Mouse (Mus musculus): Measurements from ENCODE around the gene Gm826.

Gm826 gene

DNA sequence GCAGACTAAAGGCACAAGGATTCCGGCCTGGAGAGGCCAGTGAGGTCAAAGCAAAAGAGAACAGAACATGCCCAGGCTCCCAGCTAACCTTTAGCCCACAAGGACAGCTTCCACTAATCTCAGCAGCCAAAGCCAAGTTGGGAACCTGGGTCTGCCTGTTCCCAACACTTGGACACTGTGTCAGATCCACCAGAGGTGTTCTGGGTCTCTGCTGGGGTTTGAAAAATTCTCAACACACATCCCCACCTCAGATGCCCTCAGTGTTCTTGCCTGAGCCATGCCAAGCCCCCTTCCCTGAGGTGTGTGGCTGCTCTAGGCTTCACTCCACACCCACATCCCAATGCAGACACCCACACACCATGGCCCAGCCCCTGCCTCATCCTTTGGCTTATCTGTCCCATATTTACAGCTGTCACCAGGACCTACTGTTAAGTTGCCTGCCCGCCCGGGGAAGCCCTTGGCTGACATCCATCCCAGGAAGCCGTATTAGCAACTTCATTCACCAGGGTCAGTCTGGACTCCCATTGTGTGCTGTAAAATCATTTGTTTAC is at the start of gene Gm826:
Gene Gm826, minus strand, starts transcription at position 52 of the 551 bp plus-strand sequence.
- no peak for DNase-seq (ENCODE audit: low spot score in 2 of 2)

DNA sequence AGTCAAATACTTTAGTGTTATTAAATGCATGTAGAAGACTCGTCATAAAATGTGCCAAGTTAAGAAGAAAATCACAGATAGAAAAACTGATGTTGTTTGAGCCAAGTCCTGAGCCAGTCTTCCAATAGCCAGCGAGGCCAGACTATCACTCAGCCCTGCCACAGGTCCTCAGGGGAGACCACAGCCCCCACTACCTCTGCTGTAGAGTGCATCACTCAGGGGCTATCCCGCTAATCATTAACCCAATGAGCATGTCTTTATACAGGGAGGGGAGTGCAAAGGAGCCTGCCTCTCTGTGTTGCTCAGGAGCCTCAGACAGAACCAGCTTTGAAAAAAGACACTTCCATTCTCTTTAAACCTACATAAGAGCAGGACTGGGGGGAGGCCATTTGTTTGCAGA is 49.5 kb upstream of the Gm826 start:
- no peak for DNase-seq (ENCODE audit: low spot score in 2 of 2)

DNA sequence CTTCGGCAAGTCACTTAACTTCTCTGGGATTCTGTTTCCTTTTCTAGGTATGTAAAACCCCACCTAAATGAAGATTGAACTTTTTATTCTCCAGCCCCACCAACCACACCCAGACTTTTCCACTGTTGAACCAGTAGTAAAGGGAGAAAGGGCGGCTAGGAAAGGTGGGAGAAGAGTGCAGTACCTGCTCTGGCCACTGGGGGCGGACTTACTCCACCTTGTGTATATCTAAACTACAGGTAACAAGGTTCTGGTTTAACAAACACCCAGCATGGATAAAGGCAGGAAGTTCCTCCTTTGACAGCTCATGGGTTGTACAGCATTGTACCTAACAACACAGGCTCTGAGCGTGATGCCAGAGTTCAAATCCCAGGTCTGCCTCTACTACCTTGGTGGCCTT is 44.3 kb upstream of the Gm826 start:
- DNase-seq (ENCODE audit: low spot score in 2 of 2), result peak in 1 of 2 experiments; percentile 48

DNA sequence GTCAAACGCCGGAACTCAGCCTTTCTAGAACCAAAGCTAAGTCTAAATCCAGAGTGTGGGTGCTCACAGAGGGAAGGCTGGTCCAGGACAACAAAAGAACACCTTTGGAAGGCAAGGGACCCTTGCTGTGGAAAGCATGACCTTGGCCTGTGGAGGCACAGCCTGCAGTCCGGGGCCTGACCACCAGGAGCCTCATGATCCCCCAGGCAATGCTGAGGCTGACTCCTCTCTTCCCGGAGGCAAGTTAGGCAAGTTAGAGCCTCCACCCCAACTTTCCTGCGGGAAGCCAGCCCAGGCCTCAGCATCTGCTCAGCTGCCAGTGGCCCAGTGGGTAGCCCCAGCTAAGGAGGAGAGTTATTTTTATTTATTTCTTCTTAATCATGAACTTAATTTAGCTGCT is 42.3 kb upstream of the Gm826 start:
- DNase-seq (ENCODE audit: low spot score in 2 of 2), result no peak

DNA sequence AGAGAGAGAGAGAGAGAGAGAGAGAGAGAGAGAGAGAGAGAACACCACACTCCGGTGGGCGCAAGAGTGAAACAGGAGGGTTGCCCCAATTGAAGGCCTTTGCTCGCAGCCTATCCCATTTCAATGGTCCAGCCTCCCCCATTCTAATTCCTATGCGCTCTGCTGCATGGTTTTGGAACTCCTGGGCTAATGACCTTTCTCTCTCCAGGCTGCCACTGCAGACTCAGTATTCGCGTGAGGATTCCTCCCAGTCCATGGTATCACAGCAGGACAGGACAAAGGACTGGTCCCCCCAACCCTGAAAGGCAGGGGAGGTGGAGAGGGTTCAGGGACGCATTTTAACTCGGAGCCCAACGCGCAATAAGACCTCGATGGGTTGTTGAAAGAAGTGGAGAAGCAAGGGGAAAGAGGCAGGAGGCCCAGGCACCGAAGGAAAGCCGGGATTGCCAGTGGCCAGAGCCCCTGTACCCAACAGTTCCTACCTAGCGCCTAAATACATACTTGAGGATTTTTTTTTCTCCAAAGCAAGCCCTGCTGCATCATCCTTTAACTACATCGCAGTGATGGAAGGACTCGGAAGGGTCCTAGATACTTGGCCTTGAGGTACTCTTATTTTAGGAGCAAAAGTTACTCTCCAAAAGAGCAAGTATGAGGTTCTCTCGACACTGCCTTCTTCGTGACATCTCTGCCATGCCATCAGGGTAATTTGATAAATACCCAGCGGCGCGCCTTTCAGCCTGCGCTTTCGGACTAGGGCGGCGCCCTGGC is 35.9 kb upstream of the Gm826 start:
- DNase-seq (ENCODE audit: low spot score in 2 of 2), result no peak

DNA sequence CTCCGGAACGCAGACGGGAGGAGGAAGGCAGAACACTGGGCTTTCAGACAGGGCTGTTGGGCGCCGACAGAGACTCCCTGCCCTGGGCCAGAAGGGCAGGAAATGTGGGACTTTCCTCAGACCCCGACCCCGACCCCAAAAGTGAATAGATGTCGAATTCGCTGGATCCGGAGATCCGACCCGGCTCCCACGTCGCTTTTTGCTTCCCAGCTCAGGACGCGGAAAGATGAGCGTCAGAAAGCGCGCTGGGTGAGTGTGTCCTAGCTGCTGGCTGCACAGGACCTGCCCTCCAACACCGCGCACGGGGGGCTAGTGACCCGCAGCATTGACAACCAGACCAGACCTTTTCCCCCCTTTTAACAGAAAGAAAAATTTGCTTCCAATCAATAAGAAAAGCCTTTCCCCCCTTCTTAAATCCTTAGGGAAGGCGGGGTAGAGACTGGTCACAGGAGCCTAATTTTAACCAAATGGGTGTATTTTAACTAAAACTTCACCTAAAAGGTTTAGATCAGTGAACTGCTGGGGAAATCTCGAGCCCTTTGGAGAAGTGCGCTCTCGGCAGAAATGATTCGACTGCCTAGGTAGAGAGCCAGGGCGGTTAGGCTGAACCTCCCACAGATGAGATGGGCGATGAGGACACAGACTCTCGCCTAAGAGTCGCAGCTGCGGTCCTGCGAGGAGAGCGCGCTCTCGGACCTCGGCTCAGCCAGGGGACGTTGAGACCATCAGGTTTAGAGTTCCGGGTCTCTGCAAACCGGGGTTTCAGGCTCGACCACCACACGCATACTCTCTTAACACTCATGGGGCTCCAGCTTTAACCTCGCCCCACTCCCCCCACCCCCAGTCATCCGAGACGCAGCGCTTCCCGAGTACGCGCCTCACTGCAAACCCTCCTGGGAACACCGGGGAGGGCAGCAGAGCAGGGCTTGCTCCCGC is 34.7 kb upstream of the Gm826 start:
- no peak for DNase-seq (ENCODE audit: low spot score in 2 of 2)

DNA sequence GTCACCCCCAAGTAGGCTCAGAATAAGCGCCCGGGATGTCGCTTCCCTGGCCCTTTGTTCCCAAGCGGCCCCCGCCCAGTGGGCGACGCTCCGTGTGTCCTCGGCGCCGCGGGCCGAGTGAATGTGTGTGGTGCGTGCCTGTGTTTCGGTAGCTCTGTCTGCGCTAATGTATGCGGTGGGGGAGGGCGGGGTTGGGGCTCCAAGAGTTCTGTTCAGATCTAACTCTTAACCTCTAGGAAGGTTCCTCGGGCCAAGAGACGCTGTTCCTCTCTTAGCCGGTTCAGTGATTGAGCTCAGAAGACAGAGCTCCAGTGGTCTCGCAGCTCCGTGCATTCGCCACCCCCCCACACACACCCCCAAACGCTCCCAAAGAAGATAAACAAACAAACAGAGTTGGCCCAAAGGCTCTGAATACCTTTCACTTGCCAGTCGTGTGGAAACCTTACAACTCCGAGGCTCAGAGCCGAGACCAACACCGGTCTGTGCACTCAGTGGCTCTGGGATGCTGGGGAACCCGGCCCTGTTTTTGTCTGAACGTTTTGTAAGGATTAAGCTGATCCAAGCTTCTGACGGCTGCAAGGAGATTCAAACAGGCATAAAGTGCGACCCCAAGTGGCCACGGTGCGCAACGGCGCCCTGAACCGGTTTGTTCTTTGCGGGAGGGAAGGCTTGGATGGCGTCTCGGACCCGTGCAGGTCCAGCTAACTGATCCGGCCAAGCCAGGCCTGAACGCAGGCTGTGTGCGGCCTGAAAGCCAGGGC is 33.7 kb upstream of the Gm826 start:
- peak; percentile 93 to 95 for DNase-seq (ENCODE audit: low spot score in 2 of 2)

DNA sequence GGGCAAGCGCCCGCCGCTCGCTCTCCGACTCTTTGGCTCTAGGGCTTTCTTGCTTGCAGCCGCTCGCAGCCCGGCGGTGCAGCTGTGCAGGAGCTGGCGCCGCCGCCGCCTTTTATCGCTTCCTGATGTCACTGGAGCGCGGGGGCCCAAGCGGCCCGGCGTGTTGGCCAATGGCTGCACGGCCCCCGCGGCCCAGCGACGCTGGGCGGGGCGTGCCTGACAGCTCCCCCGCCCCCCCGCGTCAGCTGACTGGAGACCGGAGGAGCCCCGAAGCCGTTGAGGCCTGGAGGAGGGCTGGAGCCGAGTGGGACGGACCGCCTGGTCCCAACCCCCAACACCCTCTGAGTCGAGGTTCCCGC is 33.0 kb upstream of the Gm826 start, which contains the start of gene Mafb:
Gene Mafb, minus strand, starts transcription at position 86 of the 359 bp plus-strand sequence.
- DNase-seq (ENCODE audit: low spot score in 2 of 2), result peak; percentile 94 to 95

DNA sequence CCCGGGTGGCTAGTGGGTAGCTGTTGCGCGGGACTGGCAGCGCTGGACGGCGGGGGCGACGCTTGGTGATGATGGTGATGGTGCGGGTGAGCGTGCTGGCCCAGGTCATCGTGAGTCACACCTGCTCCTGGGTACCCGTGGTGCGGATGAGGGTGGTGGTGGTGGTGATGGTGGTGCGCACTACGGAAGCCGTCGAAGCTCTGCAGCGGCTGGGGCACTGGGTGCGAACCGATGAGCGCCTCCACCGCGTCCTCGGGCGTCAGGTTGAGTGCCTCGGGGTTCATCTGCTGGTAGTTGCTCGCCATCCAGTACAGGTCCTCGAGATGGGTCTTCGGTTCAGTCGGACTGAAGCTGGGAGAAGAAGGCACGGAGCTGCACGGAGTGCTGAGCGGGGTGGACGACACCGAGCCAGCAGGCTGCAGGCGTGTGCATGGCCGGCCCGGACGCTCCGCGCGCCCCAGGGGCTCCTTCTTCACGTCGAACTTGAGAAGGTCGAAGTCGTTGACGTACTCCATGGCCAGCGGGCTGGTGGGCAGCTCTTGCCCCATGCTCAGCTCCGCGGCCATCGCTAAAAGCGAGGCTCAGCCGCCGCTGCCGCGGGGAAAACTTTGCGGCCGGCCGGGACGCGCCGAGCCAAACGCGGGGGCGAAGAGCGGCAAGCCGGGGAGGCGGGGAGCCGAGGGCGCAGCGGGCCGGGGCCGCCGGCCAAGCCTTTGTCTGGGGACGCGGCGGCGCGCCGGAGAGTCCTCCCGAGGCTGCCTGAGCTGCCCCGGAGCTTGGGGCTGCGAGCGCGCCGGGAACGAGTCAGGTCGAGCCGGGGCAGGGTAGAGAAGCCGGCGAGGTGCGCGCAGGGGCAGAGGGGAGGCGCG is 32.4 kb upstream of the Gm826 start:
- DNase-seq (ENCODE audit: low spot score in 2 of 2), result no peak

DNA sequence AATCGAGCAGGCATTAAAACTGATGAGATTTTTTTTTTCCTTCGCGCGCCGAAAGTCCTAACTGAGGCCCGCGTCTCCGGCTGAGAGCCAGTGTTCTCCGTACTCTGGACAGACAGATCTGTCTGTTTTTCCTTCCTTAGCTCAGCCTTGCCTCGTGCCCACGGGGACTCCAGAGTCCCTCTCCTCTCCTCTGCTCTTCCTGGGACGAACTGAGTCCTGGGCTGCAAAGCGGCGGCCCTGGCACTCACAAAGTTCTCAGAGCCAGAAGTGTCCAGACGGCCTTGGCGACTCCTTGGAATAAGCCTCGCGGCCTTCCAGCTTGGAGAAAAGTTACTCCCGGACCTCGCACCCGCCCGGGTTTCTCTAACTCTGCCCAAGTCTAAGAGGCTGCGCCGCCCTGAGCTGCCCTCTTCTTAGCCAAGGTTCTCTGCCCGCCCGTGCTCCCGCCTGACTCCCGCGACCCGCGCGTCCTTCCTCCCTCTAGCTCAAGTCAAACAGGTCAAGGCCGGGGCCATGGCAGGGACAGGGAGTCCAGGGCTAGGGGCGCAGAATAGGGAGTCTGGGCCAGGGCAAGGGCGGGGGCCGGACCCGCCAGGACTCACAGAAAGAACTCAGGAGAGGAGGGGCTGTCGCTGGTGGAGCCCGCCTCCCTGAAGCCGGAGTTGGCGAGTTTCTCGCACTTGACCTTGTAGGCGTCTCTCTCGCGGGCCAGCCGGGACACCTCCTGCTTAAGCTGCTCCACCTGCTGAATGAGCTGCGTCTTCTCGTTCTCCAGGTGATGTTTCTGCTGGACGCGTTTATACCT is 31.3 kb upstream of the Gm826 start:
- DNase-seq (ENCODE audit: low spot score in 2 of 2), result peak; percentile 39 to 46

DNA sequence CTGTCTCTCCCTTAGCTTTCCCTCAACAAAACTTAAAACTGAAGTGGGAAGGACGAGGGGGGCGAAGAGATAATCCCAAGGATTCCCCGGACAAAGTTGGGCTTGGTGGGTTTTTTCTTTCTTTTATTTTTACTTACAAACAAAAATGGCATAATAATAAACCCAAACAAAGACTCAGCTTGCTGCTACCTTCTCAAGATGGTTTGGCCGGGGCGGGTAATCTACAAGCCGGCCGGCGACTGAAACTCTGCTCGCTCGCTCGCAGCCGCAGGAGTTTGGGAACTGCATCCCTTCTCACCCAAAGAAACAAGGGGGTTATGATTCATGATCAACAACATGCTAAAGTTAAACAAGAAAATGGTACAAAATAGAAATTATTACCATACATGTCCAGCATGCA is 30.7 kb upstream of the Gm826 start:
- DNase-seq (ENCODE audit: low spot score in 2 of 2), result no peak

DNA sequence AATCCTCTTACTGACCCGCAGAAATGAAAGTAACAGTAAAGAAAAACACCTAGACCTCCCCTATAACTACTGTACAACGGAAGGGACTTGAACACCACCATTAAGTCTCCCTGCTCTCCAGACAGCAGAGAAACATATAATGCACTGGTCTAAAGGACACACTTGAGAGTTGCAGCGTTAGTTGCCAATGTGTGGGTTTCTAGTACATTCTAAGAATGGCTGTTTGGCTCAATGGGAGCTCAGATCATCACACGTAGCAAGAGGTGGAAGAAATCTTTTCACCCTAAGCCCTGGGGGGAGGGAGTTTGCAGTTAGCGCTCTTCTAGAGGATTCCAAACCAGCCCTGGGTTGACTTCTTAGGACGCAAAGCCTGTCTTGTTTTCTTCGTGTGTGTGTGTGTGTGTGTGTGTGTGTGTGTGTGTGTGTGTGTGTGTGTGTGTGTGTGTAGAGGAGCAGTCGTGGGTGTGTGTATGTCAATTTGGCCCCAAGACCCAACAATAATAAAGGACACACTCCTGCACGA is 30.2 kb upstream of the Gm826 start:
- DNase-seq (ENCODE audit: low spot score in 2 of 2), result no peak

DNA sequence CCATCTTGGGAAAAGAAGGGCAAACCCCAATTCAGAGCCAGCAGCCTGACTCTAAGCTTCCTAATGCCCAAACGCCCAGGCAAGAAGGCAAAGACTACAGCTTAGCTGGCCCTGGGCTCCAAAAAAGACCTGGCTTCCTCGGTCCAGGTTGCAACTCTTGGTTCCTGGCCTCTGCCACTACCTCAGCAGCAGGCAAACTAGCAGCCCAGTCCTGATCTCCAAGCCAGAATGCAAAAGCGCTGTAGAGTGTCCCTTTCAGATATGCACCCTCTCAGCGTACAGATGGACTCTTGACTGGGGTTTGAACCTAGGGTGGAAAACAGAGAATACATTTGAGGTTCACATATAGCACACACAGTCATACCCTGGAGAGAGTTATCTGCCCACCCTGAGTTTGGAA is 29.2 kb upstream of the Gm826 start:
- no peak for DNase-seq (ENCODE audit: low spot score in 2 of 2)

DNA sequence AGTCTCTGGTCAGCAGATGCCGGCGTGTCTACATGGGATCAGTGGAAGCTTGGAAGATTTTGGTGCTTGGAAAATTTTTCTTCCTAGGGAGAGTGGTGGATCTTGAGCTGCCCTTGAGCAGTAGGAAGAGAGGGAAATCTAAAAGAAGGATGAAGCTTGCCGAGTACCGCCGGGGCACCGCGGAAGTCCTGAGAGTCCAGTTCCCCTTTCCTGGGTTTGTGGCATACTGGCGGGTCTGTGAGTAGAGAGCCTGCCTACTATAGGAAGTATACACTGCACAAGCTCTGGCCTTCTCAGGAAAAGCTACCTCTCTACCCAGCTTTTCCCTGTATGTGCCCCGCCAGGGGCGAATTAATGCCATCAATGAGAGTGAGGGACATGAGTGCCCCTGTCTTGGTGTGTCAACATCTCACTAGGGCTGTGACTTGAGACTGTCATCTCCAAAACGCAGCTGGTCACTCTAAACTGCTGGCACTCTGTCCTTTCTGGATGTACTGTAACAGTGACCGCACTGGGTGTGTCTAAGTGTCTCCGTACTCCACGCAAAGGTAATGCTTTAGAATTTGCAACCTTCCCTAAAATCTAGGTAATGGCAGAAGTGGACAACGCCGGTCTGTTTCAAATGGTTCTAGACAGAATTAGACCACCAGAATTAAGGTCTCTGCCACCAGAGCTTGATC is 27.6 kb upstream of the Gm826 start:
- no peak for DNase-seq (ENCODE audit: low spot score in 2 of 2)

DNA sequence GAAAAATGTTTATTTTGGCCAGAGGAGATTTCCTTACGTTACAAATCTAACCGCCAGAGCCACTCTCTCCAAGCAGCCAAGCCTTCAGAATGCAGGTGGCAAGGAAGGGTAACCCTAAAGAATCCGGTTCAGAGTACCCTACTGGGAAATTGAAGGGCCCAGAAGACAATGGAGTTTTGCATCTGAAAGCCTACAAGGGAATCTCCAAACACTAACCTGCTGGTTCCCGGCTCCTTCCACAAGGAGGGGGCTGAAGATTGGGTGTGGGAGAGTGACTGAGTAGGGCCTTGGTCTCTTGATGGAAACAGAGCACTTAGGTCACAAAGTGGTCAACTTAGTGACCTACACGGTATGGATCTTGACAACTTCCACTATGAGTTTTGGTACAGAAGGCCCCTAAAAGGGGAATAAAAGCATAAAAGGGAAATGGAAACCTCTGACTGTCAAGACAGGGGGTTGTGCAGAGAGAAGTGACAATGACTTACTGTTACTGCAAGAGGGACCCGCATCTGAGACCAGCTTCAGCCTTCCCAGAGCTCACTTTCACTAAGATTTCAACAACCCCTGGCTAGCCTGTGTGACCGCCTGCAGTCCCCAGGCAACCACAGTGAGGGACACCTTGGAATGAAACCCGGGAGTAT is 26.4 kb upstream of the Gm826 start:
- no peak for DNase-seq (ENCODE audit: low spot score in 2 of 2)

DNA sequence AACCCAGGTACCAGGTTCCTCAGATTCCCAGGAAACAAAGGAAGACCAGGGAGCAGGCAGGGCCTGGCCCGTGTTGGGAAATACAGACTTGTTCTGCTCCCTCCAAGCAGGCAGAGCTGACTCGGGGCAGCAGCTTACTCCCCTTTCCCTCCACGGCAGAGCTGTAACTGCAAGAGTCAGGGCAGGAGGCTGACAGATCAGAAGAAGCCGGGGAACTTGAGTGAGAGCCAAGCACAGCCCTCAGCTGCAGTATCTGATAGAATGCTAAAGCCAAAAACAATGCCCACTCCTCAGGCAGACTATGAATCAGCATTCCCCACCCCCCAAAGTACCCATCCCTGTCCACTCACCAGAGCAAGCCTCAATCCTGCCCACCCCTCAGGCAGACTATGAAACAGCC is 24.9 kb upstream of the Gm826 start:
- no peak for DNase-seq (ENCODE audit: low spot score in 2 of 2)

DNA sequence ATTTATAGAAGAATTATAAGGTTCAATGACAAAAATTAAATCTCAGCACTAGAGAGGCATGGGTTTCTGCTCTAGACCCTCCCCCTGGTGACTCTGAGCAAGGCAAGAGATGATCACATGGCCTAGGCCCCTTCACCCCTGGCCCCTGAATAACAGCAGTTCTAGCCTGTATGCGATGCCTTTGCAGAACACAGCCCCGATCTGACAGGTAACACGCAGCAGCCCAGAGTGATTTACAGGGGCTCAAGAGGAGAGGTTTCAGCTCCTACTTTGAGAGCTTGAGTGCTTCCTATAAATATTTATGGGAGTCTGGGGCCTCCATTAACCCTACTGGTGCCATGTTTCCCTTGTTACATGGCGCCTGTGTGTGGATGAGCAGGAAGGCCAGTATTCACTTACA is 23.5 kb upstream of the Gm826 start:
- DNase-seq (ENCODE audit: low spot score in 2 of 2), result no peak

DNA sequence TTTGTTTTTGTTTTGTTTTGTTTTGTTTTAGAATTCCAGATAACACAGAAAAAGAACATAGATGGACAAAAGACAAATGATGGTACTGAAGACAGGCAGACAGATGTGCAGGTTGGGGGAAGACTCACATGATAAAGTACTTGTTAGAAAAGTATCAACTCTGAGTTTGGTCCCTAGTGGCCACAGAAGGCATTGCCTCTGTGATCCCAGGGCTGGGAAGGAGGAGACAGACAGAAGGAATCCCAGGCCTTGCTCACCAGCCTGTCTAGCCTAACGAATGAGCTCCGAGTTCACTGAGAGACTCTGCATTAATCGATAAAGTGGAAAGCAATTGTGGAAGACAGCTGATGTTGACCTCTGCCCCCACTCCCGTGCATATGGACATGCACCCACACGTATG is 22.2 kb upstream of the Gm826 start:
- DNase-seq (ENCODE audit: low spot score in 2 of 2), result no peak

DNA sequence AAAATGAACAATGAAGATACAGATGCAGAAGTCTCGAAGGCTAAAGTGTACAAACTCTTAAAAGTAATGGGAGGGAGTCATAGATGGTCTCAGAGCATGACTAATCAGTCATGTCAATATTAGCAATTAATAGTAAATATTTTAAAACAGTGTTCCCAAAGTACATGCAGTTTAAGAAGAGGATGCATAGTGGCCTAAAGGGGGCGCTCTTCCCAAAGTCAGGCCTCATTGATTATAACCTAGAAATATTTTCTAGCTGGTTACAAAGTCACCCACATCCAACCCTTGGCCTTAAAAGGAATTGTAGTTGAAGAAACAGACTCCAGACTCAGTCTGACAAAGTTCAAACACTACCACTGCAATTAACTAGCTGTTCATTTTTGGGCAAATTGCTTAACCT is 20.4 kb upstream of the Gm826 start:
- DNase-seq (ENCODE audit: low spot score in 2 of 2), result no peak
